Mouse (Mus musculus) heart, adult 2 months (tissue): ENCODE results near the gene Rnf24. TPM values are rescaled to one million over a fixed set of nuclear protein-coding genes. Genes with fewer than 3 reads are reported as not detected.
"Not testable (repeated sequence)": the region's sequence is repeated elsewhere in the genome, so short reads cannot be mapped to it uniquely, and the experiment has no call there.

Source experiments
- DNase-seq, 2 experiments: peaks; one replicate each; pipeline ENCODE4 v3.0.0; 2021
- H3K27ac ChIP-seq: fragments of 200-600 bp; 2 replicates; pipeline ENCODE4 v1.8.1; 2022
- H3K27me3 ChIP-seq: fragments of 200-500 bp; 2 replicates; pipeline ENCODE4 v1.6.1; 2012; ENCODE audit warnings: mild to moderate bottlenecking, low read length, inconsistent platforms, mixed read lengths; ENCODE audit not compliant: control insufficient read depth, insufficient read depth
- H3K36me3 ChIP-seq: fragments of 200-500 bp; 2 replicates; pipeline ENCODE4 v1.6.1; 2012; ENCODE audit warnings: low read length, inconsistent platforms; ENCODE audit not compliant: control insufficient read depth, insufficient read depth
- H3K4me1 ChIP-seq: fragments of 200-500 bp; 2 replicates; pipeline ENCODE4 v1.6.1; 2011; ENCODE audit warnings: low read length; ENCODE audit not compliant: control insufficient read depth, insufficient read depth
- H3K4me3 ChIP-seq: fragments of 200-600 bp; 2 replicates; pipeline ENCODE4 v1.8.1; 2022
- H3K79me2 ChIP-seq: fragments of 200-500 bp; replicated peaks from 2 replicates; pipeline ENCODE4 v1.6.1; 2012; ENCODE audit warnings: mild to moderate bottlenecking, inconsistent platforms, low read length, moderate library complexity, mixed read lengths; ENCODE audit not compliant: control insufficient read depth, insufficient read depth
- H3K9ac ChIP-seq: fragments of 200-500 bp; 2 replicates; pipeline ENCODE4 v1.6.1; 2012; ENCODE audit warnings: low read depth, mild to moderate bottlenecking, control low read depth, inconsistent platforms, low read length, mixed read lengths
- CTCF ChIP-seq: fragments of 200-600 bp; IDR thresholded peaks from 2 replicates; pipeline ENCODE4 v1.8.1; 2022; ENCODE audit warnings: antibody characterized with exemption, mild to moderate bottlenecking, moderate library complexity
- EP300 ChIP-seq: fragments of 200-500 bp; IDR thresholded peaks from 2 replicates; pipeline ENCODE4 v1.6.1; 2011; ENCODE audit warnings: low read depth, low read length, control low read depth; ENCODE audit not compliant: insufficient read depth
- POLR2A ChIP-seq: fragments of 200-500 bp; IDR thresholded peaks from 2 replicates; pipeline ENCODE4 v1.6.1; 2011; ENCODE audit warnings: mild to moderate bottlenecking, low read depth, low read length, control low read depth; ENCODE audit not compliant: insufficient read depth
- WGBS: fragments of 180-500 bp; shearing (Covaris S2); methylation state at CpG from one replicate; pipeline ENCODE4 v1.1.7; 2018; 5-methylcytosine and 5-hydroxymethylcytosine counted together
- intact Hi-C: fragments of 180-260 bp; cut with DNase I; formaldehyde crosslinking; loops from one replicate; pipeline ENCODE4 v1.15.1; 2025
- polyA plus RNA-seq: library from polyadenylated mRNA; depleted of rRNA; stranded (reverse); fragments of >200 nt; gene quantifications from 2 replicates; pipeline ENCODE4 v1.2.3, GENCODE M21; 2012
- total RNA-seq, 2 experiments: library from RNA; stranded (reverse); gene quantifications; 2 replicates each; pipeline ENCODE4 v1.2.3; 2021

Rnf24 gene
- total and polyA plus RNA-seq, 3 experiments: 2.7 to 3.9 (median 2.9) TPM

GRCm38 (mm10) chr2:131301635-131302034, 51.1 kb downstream of the Rnf24 start:
- peak in 1 of 2 experiments; percentile 16 for DNase-seq
- no peaks in the 10 kb centered on the region for H3K36me3 ChIP-seq
- no peak overlapping the region for H3K4me3 ChIP-seq
- no peak overlapping the region for H3K9ac ChIP-seq
- no peak for TF ChIP-seq EP300
- TF ChIP-seq POLR2A: no peak
- TF ChIP-seq CTCF: no peak
- peaks cover 1% of the 10 kb centered on the region; the same call in 1 of the 2 replicates for H3K4me1 ChIP-seq
- H3K79me2 ChIP-seq: no peaks in the 10 kb centered on the region
- no peak overlapping the region for H3K27ac ChIP-seq
- intact Hi-C loops: loop anchor here (5.0 kb wide), 1 partner anchor 46 kb away; no protein-coding TSS in a partner anchor
- H3K27me3 ChIP-seq: no peaks in the 10 kb centered on the region

DNA sequence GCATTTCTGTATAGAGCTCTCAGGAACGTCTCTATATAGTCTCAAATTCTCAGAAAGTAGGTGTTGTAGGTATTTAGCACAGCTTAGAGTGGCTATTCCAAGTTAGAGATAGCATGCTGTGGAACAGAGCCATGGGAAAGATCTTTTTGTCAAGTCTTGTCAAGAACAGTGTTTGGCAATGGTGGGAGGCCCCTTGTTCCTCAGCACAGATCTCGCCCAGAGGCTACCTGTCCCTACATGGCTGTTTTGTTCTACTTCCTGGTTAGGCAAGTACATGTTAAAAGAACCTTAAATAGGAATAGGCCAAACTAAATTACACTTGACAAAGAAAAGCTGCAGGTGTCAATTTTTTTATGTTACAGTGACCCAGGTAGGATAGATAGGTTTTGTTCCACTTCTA, 52.2 kb downstream of the Rnf24 start:
- H3K36me3 ChIP-seq: no peaks in the 10 kb centered on the region
- no peaks in the 10 kb centered on the region for H3K79me2 ChIP-seq
- H3K27me3 ChIP-seq: no peaks in the 10 kb centered on the region
- H3K4me1 ChIP-seq: peaks cover 1% of the 10 kb centered on the region; the same call in 1 of the 2 replicates
- WGBS: 81% methylated on average over 2 of the region's 2 CpGs
- no peak for DNase-seq
- no peak overlapping the region for H3K9ac ChIP-seq
- no peak overlapping the region for H3K4me3 ChIP-seq
- intact Hi-C loops: loop anchor here (5.0 kb wide), 1 partner anchor 47 kb away; no protein-coding TSS in a partner anchor
- no peak overlapping the region for H3K27ac ChIP-seq
- no peak for TF ChIP-seq CTCF
- TF ChIP-seq EP300: no peak
- no peak for TF ChIP-seq POLR2A

- intact Hi-C loops, H3K27ac ChIP-seq, H3K4me3 ChIP-seq, H3K9ac ChIP-seq, H3K36me3 ChIP-seq, H3K4me1 ChIP-seq, H3K79me2 ChIP-seq, DNase-seq, H3K27me3 ChIP-seq: not testable (repeated sequence)
- WGBS: 77% methylated on average over 7 of the region's 7 CpGs
Measured at GRCm38 (mm10) chr2:131298674-131299073, 54.0 kb downstream of the Rnf24 start.

DNA sequence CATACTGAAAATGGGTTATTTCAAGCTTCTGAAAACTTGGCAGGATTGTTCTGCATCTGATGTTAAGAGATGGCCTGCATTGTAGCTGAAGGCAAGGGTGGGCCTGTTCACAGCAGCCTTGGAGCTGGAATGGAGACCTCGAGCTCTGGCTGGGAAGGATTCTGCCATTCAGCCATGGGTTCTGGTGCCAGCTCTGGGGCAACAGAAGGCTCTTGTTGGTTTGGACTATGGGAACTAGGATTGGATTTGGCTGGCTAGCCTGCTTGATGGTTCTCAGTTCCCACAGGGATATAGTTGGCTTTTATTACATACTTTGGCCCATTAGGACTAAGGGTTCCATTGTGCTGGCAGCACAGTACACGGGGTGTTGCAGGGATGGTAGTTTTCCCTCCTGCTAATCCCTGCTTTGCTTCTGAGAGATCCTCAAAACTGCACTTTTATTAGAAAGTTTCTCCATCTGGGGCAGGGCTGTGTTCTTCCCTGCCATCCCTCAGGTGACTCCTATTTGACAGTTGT, 55.9 kb downstream of the Rnf24 start:
- 84% methylated on average over 2 of the region's 2 CpGs for WGBS
- Histone ChIP-seq H3K27ac (no peak overlapping the region), H3K79me2 (no peaks in the 10 kb centered on the region), H3K9ac (no peak overlapping the region), H3K36me3 (no peaks in the 10 kb centered on the region; the same call in 1 of the 2 replicates), H3K4me1 (no peaks in the 10 kb centered on the region; the same call in 1 of the 2 replicates), H3K27me3 (no peaks in the 10 kb centered on the region), H3K4me3 (no peak overlapping the region)
- TF ChIP-seq EP300 (no peak), CTCF (no peak), POLR2A (no peak)
- intact Hi-C loops: no loop called here
- DNase-seq: no peak

DNA sequence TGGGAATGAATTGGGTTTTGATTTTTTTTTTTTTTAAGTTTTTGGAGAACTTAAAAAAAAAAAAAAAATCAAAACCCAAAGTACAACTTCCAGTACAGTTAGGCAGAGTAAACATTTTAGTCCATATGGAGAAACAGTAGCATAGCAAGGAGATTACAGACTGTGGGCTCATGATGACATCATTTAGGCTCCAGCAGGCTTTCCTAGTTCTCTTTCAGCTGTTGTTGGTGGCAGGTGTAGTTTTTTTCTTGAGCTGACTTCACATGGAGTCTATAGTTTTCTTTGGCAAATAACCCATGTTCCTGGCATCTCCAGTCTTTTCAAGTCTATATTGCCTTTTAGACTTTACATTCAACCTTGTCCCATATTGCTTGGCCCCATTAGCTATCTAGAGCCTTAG, 62.0 kb downstream of the Rnf24 start:
- intact Hi-C loops: no loop called here
- no peak for TF ChIP-seq EP300
- TF ChIP-seq CTCF: no peak
- TF ChIP-seq POLR2A: no peak
- Histone ChIP-seq H3K79me2 (no peaks in the 10 kb centered on the region; the same call in 1 of the 2 replicates), H3K27ac (no peak overlapping the region), H3K4me3 (no peak overlapping the region), H3K9ac (no peak overlapping the region), H3K36me3 (no peaks in the 10 kb centered on the region; the same call in 1 of the 2 replicates), H3K27me3 (no peaks in the 10 kb centered on the region), H3K4me1 (no peaks in the 10 kb centered on the region)
- DNase-seq: no peak

DNA sequence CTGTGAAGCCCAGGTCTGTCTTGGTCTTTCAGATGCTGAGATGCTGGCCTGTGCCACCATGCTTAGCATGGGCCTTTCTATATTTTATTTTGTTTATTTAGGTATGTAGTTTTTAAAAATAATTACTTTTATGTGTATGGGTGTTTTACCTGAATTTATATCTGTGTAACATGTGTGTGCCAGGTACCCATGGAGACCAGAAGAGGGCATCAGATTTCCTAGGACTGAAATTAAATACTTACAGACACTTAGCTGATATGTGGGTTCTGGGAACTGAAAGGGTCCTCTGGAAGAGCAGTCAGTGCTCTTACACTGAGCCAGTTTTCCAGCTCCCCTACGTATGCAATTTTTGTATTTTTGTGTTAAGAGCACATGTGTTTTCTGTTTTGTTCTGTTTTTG, 66.4 kb downstream of the Rnf24 start:
- H3K27ac ChIP-seq: no peak overlapping the region

More for the DNA sequence above, 66.4 kb downstream of the Rnf24 start:
- intact Hi-C loops: loop anchor here (2.0 kb wide), 1 partner anchor 131 kb away; no protein-coding TSS in a partner anchor
- H3K4me1 ChIP-seq: no peaks in the 10 kb centered on the region
- no peaks in the 10 kb centered on the region; the same call in 1 of the 2 replicates for H3K79me2 ChIP-seq
- no peak overlapping the region for H3K9ac ChIP-seq
- 96% methylated on average over 1 of the region's 1 CpGs for WGBS
- no peaks in the 10 kb centered on the region for H3K27me3 ChIP-seq
- no peak overlapping the region for H3K4me3 ChIP-seq
- no peak for DNase-seq
- TF ChIP-seq CTCF (peak; percentile 60), POLR2A (no peak)
- H3K36me3 ChIP-seq: no peaks in the 10 kb centered on the region; the same call in 1 of the 2 replicates
